Mouse (Mus musculus) testis, adult 2 months (tissue): Measurements from ENCODE around the gene Gm45799. TPM values are rescaled to one million over a fixed set of nuclear protein-coding genes. Genes with fewer than 3 reads are reported as not detected.
A peak's percentile ranks its signal among the peaks of the same experiment; 100 is the strongest.

Experiments
- H3K27ac ChIP-seq: fragments of 200-500 bp; 2 replicates; pipeline ENCODE4 v1.5.1; 2012; ENCODE audit warnings: low read depth, low read length; ENCODE audit not compliant: control insufficient read depth, insufficient read depth
- H3K27me3 ChIP-seq: fragments of 200-500 bp; 2 replicates; pipeline ENCODE4 v1.6.1; 2012; ENCODE audit warnings: mild to moderate bottlenecking, low read length, moderate library complexity; ENCODE audit not compliant: control insufficient read depth, insufficient read depth
- H3K36me3 ChIP-seq: fragments of 200-500 bp; 2 replicates; pipeline ENCODE4 v1.6.1; 2012; ENCODE audit warnings: mild to moderate bottlenecking, low read length; ENCODE audit not compliant: control insufficient read depth, insufficient read depth
- H3K4me1 ChIP-seq: fragments of 200-500 bp; 2 replicates; pipeline ENCODE4 v1.6.1; 2012; ENCODE audit warnings: low read length; ENCODE audit not compliant: control insufficient read depth, insufficient read depth
- H3K4me3 ChIP-seq: fragments of 200-500 bp; 2 replicates; pipeline ENCODE4 v1.5.1; 2012; ENCODE audit warnings: low read depth, mild to moderate bottlenecking, low read length, moderate library complexity, mixed read lengths; ENCODE audit not compliant: control insufficient read depth
- CTCF ChIP-seq: fragments of 200-500 bp; IDR thresholded peaks from 2 replicates; pipeline ENCODE4 v1.5.1; 2012; ENCODE audit warnings: low read depth, mild to moderate bottlenecking, inconsistent platforms, low read length, moderate library complexity; ENCODE audit not compliant: control insufficient read depth, insufficient read depth, insufficient replicate concordance
- POLR2A ChIP-seq: fragments of 200-500 bp; IDR thresholded peaks from 2 replicates; pipeline ENCODE4 v1.6.1; 2012; ENCODE audit warnings: low read depth, mild to moderate bottlenecking, inconsistent platforms, low read length, moderate library complexity; ENCODE audit not compliant: control insufficient read depth
- polyA plus RNA-seq: library from polyadenylated mRNA; depleted of rRNA; stranded (reverse); fragments of >200 nt; gene quantifications from 2 replicates; pipeline ENCODE4 v1.2.3, GENCODE M21; 2012

Gene Gm45799
- polyA plus RNA-seq, 1 experiment = 52.1 TPM

- H3K4me3 ChIP-seq = no peak overlapping the region
- TF ChIP-seq POLR2A (no peak), CTCF (no peak)
- no peak overlapping the region for H3K27ac ChIP-seq
- no peaks in the 10 kb centered on the region for H3K27me3 ChIP-seq
- H3K36me3 ChIP-seq = no peaks in the 10 kb centered on the region
- peaks cover 13% of the 10 kb centered on the region for H3K4me1 ChIP-seq
Measured at GRCm38 (mm10) chr7:105641936-105642335, 1.6 kb downstream of the Gm45799 start.

DNA sequence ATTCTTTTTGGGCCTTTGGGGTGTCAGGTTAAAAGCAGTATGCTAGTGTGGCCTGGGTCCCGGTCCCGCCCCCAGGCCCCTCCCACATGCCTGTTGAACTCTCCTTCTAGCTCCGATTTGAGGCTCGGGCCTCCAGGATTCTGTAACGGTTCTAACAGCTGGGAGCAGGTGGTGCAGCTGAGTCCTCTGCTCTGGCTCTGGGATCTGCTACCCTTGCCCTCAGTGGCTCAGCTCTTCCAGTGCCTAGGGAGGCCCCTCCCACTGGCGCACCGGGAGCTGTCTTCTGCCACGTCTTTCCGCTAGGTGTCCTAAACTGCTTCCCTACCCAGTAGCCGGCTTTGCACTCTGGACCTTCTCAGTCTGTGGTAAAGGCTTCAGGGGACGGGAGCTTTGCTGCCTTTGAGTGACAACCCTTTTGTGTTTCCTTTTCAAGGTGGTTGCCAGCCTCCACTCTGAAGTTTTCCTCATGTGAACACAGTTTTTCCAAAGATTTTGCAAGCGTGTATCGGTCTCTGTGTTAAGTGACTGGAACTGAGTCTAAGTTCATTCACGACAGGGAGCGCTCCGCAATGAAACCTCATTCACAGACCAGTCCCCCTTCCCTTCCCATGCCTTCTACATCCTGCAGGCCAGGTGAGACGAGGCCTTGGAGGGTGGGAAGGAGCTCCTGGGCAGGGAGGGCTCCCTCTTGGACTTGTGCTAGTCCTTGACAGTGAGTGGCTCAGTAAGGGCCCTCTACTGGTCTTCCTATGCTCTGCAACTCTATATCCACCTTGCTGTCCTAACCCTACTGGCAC is 10.5 kb downstream of the Gm45799 start, which contains the start of gene Dnhd1:
Dnhd1 (plus strand) TSS at position 189 of the 797 bp plus-strand sequence.
- TF ChIP-seq CTCF (peak; percentile 50; the same call in 1 of the 2 replicates), POLR2A (peak; percentile 68)
- Histone ChIP-seq H3K36me3 (no peaks in the 10 kb centered on the region; the same call in none of the 2 replicates), H3K4me1 (peaks cover 11% of the 10 kb centered on the region), H3K4me3 (peak within 1 kb of the TSS; percentile 82), H3K27me3 (no peaks in the 10 kb centered on the region), H3K27ac (peak within 1 kb of the TSS; percentile 74)

DNA sequence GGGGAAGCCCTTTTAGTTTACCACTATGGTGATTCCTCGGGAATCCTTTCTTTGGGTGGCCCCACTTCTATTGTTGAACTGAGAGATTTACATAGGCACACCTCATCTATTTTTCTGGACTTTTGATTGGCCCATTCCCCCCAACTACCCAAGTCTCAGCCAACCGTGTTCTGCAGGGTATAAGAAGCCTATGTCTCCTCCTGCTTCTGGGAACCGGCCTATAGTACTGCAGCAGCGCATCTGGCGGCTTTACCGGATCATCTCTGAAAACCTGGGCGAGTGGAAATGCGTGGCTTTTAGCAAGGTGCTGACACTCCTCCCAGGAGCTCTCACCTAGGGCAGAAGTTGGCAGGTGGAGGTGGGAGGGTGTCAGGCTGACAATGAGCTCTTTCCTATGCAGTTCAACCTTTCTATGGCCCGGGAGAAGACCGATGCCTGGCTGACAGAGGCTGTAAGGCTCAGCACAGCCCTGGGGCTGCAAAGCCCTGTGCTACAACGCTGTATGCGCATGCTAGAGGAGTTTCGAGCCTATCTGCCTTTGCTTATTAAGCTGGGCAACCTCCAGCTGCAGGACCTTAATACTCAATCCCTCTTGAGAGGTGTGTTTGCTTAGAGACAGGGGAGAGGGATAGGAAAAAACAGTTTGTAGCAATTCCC is 45.3 kb downstream of the Gm45799 start:
- H3K27ac ChIP-seq = no peak overlapping the region
- H3K4me1 ChIP-seq = no peaks in the 10 kb centered on the region
- H3K4me3 ChIP-seq = no peak overlapping the region
- no peaks in the 10 kb centered on the region; the same call in none of the 2 replicates for H3K36me3 ChIP-seq
- no peaks in the 10 kb centered on the region for H3K27me3 ChIP-seq
- TF ChIP-seq CTCF = no peak
- no peak for TF ChIP-seq POLR2A

GRCm38 (mm10) chr7:105690875-105691274 is 50.5 kb downstream of the Gm45799 start:
- TF ChIP-seq CTCF = no peak
- TF ChIP-seq POLR2A = no peak
- Histone ChIP-seq H3K4me3 (no peak overlapping the region), H3K27me3 (no peaks in the 10 kb centered on the region), H3K36me3 (no peaks in the 10 kb centered on the region; the same call in none of the 2 replicates), H3K27ac (no peak overlapping the region), H3K4me1 (no peaks in the 10 kb centered on the region)

DNA sequence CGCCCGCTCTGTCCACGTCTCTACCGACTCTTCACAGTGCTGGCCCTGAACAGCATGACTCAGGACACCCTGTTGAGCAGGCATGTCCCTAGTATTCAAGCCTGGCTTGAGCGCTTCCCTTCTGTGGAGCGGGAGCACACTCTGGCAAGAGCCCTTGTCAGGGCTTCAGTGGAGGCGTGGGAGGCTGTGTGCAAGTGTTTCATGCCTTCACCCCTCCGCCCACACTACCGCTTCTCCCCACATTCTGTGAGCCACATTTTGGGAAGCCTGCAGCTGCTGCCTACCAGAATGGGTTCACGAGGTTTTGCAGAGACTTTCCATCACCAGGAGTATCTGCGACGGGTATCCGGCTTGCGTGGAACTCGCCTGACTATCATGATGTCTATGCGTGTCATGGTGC is 62.8 kb downstream of the Gm45799 start:
- H3K27ac ChIP-seq = no peak overlapping the region
- H3K27me3 ChIP-seq = no peaks in the 10 kb centered on the region
- no peaks in the 10 kb centered on the region for H3K4me1 ChIP-seq
- TF ChIP-seq CTCF (no peak), POLR2A (no peak)
- no peak overlapping the region for H3K4me3 ChIP-seq
- no peaks in the 10 kb centered on the region; the same call in none of the 2 replicates for H3K36me3 ChIP-seq

DNA sequence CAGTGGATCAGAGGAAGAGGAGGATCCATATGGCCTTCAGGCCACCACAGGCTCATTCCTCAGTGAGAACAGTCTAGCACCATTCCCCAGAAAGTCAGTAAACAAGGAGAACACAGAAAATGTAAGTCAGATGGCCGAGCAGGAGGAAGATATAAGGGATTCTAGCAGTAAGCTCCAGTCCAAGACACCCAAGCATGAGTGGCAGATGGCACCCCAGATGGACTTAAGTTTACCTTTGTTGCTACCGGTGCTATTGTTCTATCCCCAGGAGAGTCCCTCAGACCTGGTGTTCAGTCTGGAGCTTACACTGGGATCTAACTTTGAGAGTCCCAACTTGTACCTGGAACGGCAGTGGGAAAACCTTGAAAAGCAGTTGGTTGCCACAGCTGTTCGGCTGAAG is 63.5 kb downstream of the Gm45799 start:
- Histone ChIP-seq H3K4me3 (no peak overlapping the region), H3K27me3 (no peaks in the 10 kb centered on the region), H3K4me1 (no peaks in the 10 kb centered on the region), H3K27ac (no peak overlapping the region), H3K36me3 (no peaks in the 10 kb centered on the region; the same call in none of the 2 replicates)
- TF ChIP-seq CTCF (no peak), POLR2A (no peak)

DNA sequence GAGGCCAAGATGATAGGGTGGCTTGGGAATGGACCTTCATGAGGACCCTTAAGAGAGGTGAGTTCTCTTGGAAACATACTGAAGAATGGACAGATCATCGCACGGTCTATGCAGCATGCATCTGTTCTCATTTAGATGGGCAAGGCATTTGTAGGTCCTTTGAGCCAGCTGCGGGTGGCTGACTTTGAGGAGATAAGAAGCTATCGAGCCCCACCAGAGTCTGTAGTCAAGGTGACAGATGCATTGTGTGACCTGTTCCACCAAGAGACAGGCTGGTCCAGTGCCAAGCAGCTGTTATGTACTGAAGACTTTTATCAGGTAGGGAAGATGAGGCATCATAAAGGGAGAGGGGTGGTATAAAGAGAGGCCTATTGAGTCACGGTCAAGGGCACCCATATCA is 68.4 kb downstream of the Gm45799 start:
- H3K27me3 ChIP-seq = no peaks in the 10 kb centered on the region
- H3K27ac ChIP-seq = no peak overlapping the region
- no peak overlapping the region for H3K4me3 ChIP-seq
- no peak for TF ChIP-seq POLR2A
- TF ChIP-seq CTCF = no peak
- no peaks in the 10 kb centered on the region; the same call in none of the 2 replicates for H3K36me3 ChIP-seq
- H3K4me1 ChIP-seq = no peaks in the 10 kb centered on the region

- no peak for TF ChIP-seq CTCF
- TF ChIP-seq POLR2A = no peak
- Histone ChIP-seq H3K4me1 (no peaks in the 10 kb centered on the region), H3K27me3 (no peaks in the 10 kb centered on the region), H3K4me3 (no peak overlapping the region), H3K27ac (no peak overlapping the region), H3K36me3 (no peaks in the 10 kb centered on the region)
Measured at GRCm38 (mm10) chr7:105715366-105715765, 75.0 kb downstream of the Gm45799 start.
